Mouse (Mus musculus) gastrocnemius, postnatal 25 days (tissue): ENCODE measurements at regions not wholly inside any gene's neighbourhood (a gene's known extent, or its start where the extent isn't known, plus 50 kb on each side); places are given as distances from the start of the nearest gene placed in this dataset.

Experiments
- DNase-seq: peaks from one replicate; pipeline ENCODE4 v3.0.0; 2022

DNA sequence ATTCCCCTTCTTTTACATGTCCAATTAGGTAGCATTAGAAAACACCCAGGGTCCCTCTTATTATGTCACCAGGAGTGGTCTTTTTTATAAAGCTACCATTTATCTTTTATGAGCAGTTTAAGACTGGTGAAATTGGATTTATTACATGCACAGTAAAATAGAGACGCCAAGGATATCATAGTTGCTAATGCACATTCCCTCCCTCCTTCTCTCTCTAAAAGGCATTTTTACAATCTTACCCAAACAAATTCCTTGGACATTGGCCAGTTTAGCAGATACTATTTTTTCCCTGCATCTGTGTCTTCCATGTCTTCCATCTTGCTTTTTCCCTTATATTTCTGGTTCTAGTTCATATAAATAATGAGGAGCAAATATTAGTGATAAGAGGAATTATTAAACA lies 186.7 kb upstream of the Robo2 start:
- no peak for DNase-seq

DNA sequence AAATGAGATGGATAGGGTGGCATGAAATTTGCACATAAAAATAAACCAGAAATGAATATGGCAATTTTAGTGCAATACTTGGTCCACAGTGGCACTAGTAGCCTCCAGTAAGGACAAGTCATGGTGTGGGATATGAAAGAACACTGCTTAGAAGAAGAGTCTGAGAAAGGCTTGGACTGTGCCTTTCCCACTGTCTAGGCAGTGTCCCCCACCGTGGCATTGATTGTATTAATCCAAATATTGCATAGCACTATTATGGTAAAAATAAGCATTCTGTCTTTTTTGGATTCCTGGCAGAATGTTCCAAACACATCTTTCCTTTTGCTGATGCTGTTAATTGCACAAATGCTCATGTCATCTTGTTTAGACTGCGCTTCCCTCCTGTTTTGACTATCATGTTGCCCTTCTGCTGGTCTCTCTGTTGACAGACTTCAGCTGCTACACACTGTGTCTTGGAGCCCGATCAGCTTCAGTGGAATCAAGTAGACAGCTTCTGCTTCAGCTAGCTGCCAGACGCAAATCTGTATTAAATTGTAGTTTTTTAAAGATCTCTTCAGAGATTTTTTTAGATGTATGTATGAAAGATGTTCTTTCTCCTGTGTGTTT lies 186.2 kb upstream of the Robo2 start:
- DNase-seq: no peak

DNA sequence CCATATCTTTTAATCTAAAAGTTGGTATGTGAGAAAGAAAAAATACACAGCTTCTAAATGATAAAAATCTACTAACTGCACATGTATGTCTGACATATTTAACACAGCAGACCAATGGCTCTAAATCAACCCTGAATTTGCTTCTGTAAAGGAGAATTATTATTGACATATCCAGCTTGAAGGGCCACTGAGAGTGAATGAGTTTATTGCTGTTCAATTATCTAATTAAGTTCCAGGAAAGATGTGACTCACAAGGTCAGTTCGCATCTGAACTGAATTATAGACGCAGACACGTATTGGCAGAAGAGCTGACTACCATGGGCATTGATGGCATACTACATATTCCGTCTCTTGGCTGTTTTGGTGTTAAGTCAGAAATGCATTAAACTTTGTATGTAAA lies 180.3 kb upstream of the Robo2 start:
- DNase-seq: no peak

DNA sequence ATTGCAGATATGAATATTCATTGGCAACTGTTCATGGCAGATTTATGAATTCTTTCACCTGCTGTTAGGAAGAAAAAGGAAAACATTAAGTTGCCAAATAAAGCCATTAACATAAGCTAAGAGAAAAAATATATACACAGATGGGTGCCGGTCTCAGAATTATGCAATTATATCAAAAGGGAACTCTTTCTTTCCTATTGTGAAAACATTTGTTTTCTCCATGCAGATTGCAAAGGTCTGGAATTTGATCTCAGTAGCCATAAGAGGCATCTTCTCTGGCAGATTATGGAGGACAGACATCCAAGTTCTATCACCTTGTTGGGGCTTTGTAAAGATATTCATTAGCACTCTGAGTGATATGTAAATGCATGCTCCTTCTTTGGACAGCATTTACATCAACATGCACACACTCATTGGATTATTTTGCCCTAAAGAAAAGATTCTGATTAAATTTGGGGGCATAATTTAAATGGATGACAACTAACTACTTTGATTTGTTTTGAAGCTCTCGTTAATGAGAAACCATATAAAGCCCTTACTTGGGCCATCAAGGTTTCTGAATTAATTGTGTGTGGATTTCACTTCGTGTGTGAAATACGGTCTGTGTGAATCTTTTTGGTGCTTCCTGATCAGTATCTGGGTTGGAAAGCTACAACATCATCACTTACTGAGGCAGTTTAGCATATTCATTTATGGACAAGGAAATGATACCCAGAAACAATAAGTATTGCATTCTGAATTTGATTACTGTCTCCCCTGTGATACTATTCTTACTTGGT lies 171.2 kb upstream of the Robo2 start:
- DNase-seq: no peak

DNA sequence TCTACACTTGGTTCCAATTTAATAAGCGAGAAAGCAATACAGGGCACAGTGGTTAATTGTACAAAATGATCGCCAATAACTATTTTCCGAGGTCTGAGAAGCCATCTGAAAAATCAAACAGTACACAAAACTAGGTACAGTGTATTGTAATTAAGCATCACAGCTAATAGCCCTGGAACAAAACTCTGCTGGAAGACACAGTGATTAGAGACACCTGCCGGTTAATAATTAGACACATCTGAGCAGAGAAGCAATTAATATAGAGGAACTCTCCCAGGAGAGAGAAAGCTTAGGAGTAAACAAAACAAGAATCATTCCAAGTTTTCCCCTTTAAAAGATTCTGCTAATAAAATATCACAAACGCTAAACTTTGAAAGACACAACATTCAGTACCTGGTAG lies 136.7 kb upstream of the Robo2 start:
- no peak for DNase-seq

DNA sequence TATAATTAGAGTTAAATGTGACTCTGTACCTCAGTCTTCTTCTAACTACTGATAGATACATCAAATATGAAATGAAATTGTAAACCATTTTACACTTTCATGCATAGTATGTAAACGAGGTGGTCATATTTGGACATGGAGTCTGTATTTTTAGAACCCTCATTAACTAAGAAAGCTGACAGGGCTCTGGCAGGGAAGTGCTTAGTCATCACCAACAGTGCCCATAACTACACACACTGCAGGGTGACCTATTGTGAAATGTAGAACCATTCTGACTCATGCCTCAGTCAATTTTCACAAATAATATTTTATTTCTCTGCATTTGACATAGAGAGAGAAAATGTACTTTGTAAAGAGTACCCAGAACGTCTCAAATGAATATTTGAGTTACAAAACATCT lies 118.9 kb upstream of the Robo2 start:
- DNase-seq: no peak

DNA sequence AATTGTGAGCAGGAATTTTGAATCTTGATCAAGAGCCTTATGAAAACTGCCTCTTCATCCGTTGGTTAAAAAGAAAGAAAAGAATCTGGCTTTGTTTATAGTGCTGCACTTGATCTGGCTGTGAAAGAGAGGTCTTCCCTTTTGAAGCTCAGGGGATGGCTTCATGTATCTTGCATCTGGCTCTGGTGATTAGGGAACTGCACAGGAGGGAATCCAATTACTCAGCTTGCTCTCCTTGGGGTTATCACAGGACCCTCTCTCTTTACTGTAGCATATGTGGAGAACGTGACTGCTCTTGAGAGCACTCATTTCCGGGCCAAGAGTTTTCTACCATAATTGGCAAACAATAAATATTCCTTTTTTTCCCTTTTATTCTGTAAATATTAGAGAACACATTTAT lies 116.6 kb upstream of the Robo2 start:
- no peak for DNase-seq

DNA sequence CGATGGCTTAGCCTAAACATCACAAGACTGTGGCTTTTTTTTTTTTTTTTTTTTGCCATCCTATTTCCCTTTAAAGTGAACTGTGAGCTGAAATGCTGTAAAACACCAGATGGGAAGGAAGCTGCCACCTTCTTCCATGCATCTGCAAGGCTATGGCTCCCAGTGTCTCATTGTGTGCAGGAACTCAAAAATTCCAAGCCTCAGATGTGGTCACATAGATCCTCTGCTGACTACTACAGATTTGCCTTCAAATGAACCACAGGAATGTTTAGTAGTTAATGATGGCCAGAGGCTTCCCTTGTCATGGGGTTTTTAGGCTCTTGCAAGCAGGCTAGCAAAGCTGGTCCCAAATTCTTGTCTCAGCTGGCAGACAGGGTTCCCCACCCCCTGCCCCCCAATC lies 114.9 kb upstream of the Robo2 start:
- no peak for DNase-seq

DNA sequence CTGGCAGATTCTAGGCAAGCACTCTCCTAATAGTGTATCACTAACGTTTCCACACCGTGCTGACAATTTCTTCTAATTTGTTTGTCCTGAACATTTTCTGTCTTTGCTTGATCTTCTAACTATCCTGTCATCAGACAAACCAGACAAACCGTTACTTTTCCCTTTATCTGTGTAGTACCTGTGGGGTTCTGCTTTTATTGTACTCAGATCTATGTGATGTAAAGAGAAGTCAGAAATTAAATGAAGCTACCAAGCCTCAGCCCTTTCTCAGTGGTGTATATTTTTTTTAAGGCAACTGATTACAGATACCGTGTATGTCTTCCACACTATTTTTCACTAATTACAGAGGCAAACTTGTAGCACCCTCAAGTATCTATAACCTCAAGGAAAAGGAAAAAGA lies 108.9 kb upstream of the Robo2 start:
- no peak for DNase-seq

DNA sequence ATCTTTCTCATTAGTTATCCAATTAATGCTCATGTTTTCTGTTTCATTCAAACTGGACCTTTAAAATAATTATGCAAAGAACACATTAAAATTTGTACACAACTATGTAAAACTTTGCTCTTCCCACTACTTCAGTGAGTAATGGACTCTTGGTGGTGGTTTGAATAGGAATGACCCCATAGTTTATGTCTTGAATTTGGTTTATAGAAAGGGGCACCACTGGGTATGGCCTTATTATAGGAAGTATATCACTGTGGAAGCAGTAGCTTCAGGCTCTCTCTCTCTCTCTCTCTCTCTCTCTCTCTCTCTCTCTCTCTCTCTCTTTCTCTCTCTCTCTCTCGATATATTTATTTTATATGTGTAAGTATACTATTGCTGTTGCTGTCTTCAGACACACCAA lies 106.3 kb upstream of the Robo2 start:
- no peak for DNase-seq

DNA sequence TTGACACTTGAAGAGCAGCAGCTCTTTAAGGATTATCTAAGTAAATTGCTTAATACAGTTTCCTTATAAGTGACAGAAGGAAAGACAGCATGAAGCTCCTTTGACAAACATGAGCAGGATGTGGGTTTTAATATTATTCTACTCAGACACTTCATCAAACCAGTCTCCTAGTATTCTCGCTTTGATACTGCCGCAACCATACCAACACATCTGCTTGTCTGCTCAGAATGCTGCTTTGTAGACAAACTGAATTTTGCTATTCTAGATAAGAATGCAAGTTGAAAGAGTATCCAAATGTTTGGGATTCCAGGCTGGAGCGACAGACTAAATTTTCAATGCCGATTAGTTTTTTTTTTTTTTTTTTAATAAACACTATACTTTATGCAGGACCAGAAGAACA lies 105.7 kb upstream of the Robo2 start:
- DNase-seq: no peak

DNA sequence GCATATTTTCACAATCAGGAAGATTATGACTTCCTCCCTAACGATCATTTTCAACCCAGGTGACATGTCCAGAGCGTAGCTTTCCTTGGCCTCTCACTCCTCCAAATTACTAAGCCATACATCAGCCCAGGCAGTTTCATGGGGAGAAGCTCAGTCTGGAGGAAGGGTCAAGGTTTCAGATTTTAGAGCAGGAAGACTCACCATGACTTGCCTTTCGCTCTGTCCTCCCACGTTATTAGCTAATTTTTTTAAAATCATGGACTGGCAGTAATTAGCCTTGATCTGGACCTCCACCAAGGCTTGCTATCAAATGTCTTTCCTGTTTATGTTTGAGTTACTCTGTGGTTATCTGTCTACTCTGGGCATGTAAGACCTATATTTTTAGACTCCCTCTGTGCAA lies 102.9 kb upstream of the Robo2 start:
- DNase-seq: no peak

DNA sequence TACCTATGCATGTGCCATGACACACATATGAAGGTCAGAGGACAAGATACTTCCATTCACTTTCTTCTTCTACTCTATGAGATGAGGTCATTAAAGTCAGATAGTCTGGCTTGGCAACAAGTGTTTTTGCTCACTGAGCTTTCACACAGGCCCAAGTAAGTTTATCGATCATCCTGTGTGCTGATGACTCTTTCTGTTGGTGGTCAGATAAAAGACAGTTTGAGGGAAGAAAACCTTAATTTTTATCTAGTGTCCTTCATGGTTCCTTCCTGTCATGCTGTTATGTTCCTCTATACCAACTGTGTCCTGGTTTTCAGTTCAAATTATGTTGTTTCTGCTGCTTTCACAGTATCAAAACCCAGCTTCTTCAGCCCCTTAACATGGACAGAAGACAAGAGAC lies 98.8 kb upstream of the Robo2 start:
- DNase-seq: no peak

DNA sequence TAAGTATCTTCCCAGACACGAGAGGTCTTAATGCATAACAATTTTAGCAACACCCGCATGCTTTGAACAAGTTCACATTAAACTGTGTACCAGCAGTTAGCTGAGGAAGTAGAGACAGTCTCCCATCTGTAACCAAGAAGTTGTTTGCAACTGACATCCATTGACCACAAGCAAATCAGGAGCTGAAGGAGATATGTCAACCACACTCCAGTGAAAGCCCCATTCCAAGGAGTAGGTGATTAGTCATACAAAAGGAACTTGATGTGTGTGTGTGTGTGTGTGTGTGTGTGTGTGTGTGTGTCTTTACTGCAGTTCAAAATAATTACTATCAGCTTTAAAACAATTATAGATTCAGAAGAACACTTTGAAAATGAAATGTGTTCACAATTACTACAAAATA lies 97.9 kb upstream of the Robo2 start:
- no peak for DNase-seq

DNA sequence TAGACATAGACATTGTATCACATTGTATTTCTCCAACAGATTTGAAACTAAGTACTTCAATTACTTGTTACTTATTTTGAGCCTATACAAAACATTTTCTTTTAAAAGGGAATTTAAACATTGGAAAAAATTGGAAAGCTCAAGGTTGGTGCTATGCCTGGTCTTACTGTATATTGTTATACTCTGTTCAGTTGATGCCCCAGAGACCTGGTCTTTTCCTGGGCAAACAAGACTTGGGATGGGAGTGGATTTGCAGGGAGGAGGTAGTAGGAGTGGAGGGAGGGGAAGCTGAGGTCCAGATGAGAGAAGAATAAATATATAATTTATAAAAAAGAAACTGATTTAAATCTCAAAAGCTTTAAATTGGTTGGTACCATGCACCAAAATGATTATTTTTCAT lies 95.1 kb upstream of the Robo2 start:
- no peak for DNase-seq

DNA sequence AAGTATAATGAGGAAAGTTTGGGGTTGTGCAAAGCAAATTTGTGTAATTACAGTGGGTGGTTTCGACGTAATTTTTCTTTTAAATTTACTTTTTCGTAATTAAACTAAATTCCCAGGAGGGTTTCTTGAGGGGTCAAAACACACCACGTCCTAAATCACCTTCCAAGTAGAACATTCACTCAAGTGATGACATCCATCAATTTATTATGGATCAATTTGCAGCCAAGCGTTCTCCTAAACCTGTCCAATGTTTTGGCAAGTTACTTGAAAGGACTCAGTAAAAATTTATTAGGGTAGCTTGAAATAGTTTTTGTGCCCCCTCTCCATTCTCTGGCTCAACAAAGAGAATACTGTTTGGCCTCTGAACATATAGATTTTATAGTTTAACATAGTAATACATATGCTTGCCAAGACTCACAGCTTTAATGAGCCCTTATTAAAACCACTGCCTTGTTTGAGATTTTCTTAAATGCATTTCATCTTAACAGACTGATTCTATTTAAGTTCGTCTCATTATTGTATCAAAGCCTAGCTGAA lies 94.6 kb upstream of the Robo2 start:
- DNase-seq: no peak

DNA sequence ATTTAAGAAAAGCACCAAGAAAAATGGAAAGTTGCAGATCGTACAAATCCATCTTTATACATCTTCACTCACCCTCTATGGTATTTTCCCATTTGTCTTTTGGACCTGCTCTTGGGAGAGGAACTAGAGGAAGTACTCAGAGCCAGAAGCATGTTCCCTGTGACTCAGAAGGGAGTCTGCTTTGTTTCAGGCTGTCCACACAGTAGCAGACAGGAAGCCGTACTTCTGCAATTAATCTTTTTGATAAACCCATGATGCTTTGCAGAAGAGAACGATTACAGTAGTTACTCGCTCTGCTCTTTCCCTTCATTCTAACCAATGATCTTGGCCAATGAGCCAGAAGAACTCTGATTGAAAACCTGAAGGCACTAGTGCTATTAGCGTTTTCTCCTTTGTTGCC lies 92.8 kb upstream of the Robo2 start:
- no peak for DNase-seq

DNA sequence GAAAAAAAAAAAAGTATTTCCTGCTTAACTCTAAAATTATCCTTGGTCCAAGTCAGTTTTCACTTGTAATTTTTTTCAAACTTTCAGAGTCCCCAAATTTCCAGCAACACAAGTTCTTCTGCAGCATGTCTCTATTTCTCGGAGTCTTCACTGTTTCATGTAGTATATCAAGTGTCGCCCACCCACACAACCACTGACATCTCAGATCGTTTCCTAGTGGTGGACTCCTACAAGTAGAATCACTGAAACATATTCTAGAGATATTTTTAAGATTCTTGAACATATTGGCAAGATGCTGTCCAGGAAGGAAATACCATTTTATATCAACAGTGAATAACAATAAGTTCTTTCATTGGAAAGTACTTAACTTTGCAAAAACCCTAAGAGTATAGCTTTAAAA lies 89.1 kb upstream of the Robo2 start:
- DNase-seq: no peak

DNA sequence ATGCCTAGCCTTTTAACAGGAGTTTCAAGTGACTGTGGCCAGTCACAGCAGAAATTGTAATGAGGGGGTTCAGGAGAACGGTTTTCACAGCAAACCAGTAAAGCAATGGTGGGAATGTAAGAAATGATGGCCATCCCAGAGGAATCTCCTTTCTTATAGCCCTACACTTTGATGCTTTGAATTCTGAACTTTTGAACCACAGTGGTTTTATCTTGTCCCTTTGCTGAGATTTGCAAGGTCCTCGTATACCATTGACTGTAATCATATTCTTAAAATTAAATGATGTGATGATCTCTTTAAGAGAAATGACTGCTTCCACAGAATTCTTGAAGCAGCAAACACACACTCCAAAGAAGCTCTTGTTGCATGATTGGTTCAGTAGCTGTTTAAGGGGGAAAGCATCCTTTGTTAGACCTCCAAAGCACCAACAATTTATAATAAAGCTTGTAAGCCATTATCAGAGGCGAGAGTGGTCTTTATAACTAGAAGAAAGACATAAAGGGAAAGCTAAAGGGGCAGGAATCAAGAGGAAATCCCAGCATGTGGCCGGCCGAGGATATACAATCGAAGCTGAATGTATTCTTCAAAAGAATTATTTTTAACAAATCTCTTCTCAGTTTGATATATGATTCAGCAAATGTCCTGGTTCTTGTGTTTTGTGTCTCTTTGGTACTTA lies 56.3 kb upstream of the Robo2 start:
- DNase-seq: no peak

DNA sequence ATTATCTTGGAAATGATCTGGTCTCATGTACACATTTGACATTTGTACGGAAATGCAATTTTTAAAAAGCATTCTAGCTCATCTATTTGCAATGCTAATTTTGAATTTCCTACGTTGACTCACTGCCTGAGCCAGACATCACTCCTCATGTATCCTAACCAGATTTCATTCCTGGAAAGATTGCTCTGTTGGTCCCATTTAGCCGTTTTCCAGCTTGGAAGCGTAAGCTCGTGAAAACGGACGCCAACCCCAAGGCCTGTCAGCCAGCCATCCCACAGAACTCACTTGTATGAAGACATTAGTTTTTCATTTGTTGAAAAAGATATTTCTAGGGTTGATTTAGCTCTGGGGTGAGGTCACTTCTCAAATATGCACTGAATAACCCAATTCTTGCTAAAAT lies 55.5 kb upstream of the Robo2 start:
- DNase-seq: no peak

DNA sequence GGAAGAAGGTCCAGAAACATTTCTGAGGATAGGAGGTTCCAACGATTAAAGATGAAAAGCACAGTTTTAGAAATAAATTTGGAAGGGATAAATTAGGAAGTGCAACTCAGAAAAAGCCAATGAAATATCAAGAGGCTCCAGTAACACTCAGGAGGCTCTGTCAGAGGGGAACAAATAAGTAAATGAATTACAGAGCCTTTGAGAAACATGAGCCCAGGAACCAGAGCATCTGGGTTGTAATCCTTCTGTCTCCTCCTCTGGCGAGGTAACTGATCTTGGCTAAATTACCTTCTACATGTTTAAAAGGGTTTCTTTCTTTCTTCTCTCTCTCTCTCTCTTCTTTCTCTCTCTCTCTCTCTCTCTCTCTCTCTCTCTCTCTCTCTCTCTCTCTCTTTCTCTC lies 53.2 kb upstream of the Robo2 start:
- no peak for DNase-seq

DNA sequence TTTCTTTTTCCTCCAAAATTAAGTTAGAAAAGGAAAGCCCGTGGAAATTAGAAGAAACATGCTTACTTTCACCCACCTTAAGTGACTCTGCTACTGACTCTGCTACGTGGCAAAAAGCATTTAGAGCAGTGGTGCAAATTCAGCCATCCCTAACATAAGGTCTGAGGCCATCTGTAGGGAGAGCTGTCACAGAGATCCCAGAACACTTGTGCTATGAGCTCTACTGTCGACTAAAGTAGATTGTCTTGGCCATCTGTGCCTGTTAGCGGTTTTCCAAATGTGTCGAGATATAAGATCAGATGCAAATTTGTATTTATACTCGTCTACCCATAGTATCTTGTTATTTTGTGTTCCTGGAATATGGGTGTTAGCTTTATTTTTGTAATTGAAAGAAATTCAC lies 52.7 kb upstream of the Robo2 start:
- DNase-seq: no peak

DNA sequence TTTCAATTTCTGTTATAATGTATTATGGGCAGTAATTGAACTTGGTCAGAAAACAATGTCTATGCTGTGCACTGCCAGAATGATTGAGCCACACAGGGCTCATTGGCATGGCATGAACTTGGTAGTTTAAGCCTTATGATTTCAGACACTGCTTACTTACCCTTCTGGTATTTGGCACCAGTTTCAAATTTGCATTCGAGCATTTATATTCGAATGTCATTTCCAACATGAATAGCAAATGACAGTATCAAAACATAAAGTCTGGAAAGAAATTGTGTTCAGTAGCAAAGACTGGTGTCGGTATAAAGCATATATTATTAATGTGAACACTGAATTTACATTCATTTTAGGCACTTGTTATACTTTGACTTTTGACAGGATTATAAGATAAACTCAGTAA lies 50.8 kb upstream of the Robo2 start:
- no peak for DNase-seq
